Mouse (Mus musculus) heart, adult 2 months (tissue): ENCODE data around the gene Pdcd2l.
"Not testable (repeated sequence)": the region's sequence is repeated elsewhere in the genome, so short reads cannot be mapped to it uniquely, and the experiment has no call there.

Experiments used
- CTCF ChIP-seq: fragments of 200-600 bp; IDR thresholded peaks from 2 replicates; pipeline ENCODE4 v1.8.1; 2022; ENCODE audit warnings: antibody characterized with exemption, mild to moderate bottlenecking, moderate library complexity
- POLR2A ChIP-seq: fragments of 200-500 bp; IDR thresholded peaks from 2 replicates; pipeline ENCODE4 v1.6.1; 2011; ENCODE audit warnings: mild to moderate bottlenecking, low read depth, low read length, control low read depth; ENCODE audit not compliant: insufficient read depth

GRCm38 (mm10) chr7:34176241-34176640 is 20.2 kb downstream of the Pdcd2l start:
- not testable (repeated sequence) for TF ChIP-seq POLR2A, CTCF
